Mouse (Mus musculus) limb, embryonic 11.5 days (tissue): ENCODE results near the gene Tmem200b. TPM values are rescaled to one million over a fixed set of nuclear protein-coding genes. Genes with fewer than 3 reads are reported as not detected.

Experiments
- ATAC-seq: fragments of 200-750 bp; cut with Nextera tagmentation; 2 replicates; pipeline ENCODE4 v1.8.0; 2017; ENCODE audit warnings: low read depth; ENCODE audit not compliant: insufficient number of reproducible peaks, low FRiP score, low TSS enrichment
- DNase-seq: peaks from one replicate; pipeline ENCODE4 v3.0.0-alpha.2; 2015; ENCODE audit warnings: low spot score
- H3K27ac ChIP-seq: fragments of 300-500 bp; sonication (generic); replicated peaks from 2 replicates; pipeline ENCODE4 v1.5.1; 2014; ENCODE audit warnings: low read depth, mild to moderate bottlenecking, low read length
- H3K27me3 ChIP-seq: fragments of 300-500 bp; sonication (generic); 2 replicates; pipeline ENCODE4 v1.6.1; 2014; ENCODE audit warnings: mild to moderate bottlenecking, low read length, mixed read lengths; ENCODE audit not compliant: control insufficient read depth, insufficient read depth
- H3K36me3 ChIP-seq: fragments of 300-500 bp; sonication (generic); 2 replicates; pipeline ENCODE4 v1.6.1; 2014; ENCODE audit warnings: mild to moderate bottlenecking, low read length, moderate library complexity, mixed read lengths; ENCODE audit not compliant: control insufficient read depth, insufficient read depth
- H3K4me1 ChIP-seq: fragments of 300-500 bp; sonication (generic); 2 replicates; pipeline ENCODE4 v1.6.1; 2014; ENCODE audit warnings: low read length, mixed read lengths; ENCODE audit not compliant: control insufficient read depth, insufficient read depth
- H3K4me2 ChIP-seq: fragments of 300-500 bp; sonication (generic); 2 replicates; pipeline ENCODE4 v1.6.1; 2014; ENCODE audit warnings: low read depth, mild to moderate bottlenecking, moderate library complexity; ENCODE audit not compliant: severe bottlenecking
- H3K4me3 ChIP-seq: fragments of 300-500 bp; sonication (generic); 2 replicates; pipeline ENCODE4 v1.5.1; 2014; ENCODE audit warnings: low read depth, low read length
- H3K9ac ChIP-seq: fragments of 300-500 bp; sonication (generic); 2 replicates; pipeline ENCODE4 v1.6.1; 2014; ENCODE audit warnings: mild to moderate bottlenecking, low read length
- H3K9me3 ChIP-seq: fragments of 300-500 bp; sonication (generic); 2 replicates; pipeline ENCODE4 v1.6.1; 2016; ENCODE audit warnings: low read length; ENCODE audit not compliant: control insufficient read depth
- WGBS: fragments of 180-500 bp; shearing (Covaris S2); extraction: QIAGEN DNeasy Blood & Tissue Kit; methylation state at CpG from one replicate; pipeline ENCODE4 v1.1.7; 2014; 5-methylcytosine and 5-hydroxymethylcytosine counted together
- polyA plus RNA-seq: library from polyadenylated mRNA; unstranded; fragments of >200 nt; fragmentation: Nextera tagmentation; extraction: Ambion mirVana; gene quantifications from 2 replicates; pipeline ENCODE4 v1.2.1, GENCODE M21; 2014

Tmem200b gene
- polyA plus RNA-seq, 1 experiment from 2014 or later: 1.3 TPM

- no peak for ATAC-seq
- no peaks in the 10 kb centered on the region for H3K9me3 ChIP-seq
- no peaks in the 10 kb centered on the region for H3K36me3 ChIP-seq
- no peak for DNase-seq
- peaks cover 7% of the 10 kb centered on the region; the same call in 1 of the 2 replicates for H3K27me3 ChIP-seq
- H3K4me1 ChIP-seq: peaks cover 44% of the 10 kb centered on the region
- H3K9ac ChIP-seq: no peak overlapping the region
- WGBS: 41% methylated on average over 10 of the region's 10 CpGs
- H3K4me2 ChIP-seq: no peak overlapping the region
- H3K27ac ChIP-seq: no peak overlapping the region
- H3K4me3 ChIP-seq: no peak overlapping the region
Observed at GRCm38 (mm10) chr4:131913526-131913925, 8.0 kb upstream of the Tmem200b start.

- H3K27me3 ChIP-seq: peaks cover 7% of the 10 kb centered on the region; the same call in 1 of the 2 replicates
- no peak overlapping the region for H3K9ac ChIP-seq
- ATAC-seq (no peak), DNase-seq (peak; percentile 48)
- H3K4me3 ChIP-seq: no peak overlapping the region
- no peak overlapping the region for H3K27ac ChIP-seq
- WGBS: 4% methylated on average over 9 of the region's 9 CpGs
- H3K36me3 ChIP-seq: no peaks in the 10 kb centered on the region
- H3K4me2 ChIP-seq: no peak overlapping the region
- H3K9me3 ChIP-seq: no peaks in the 10 kb centered on the region
- H3K4me1 ChIP-seq: peaks cover 51% of the 10 kb centered on the region
Observed at GRCm38 (mm10) chr4:131914046-131914643, 7.4 kb upstream of the Tmem200b start.

- H3K4me1 ChIP-seq: peaks cover 54% of the 10 kb centered on the region
- H3K9ac ChIP-seq: peak overlapping the region; percentile 47
- no peaks in the 10 kb centered on the region for H3K36me3 ChIP-seq
- no peak for ATAC-seq
- H3K4me2 ChIP-seq: peak overlapping the region; percentile 54
- peaks cover 9% of the 10 kb centered on the region; the same call in 1 of the 2 replicates for H3K27me3 ChIP-seq
- no peak overlapping the region for H3K27ac ChIP-seq
- H3K9me3 ChIP-seq: no peaks in the 10 kb centered on the region
- under 1% methylated on average over 31 of the region's 31 CpGs for WGBS
- peak overlapping the region; percentile 14 for H3K4me3 ChIP-seq
- peak; percentile 76 for DNase-seq
Observed at GRCm38 (mm10) chr4:131914891-131915469, 6.6 kb upstream of the Tmem200b start.

GRCm38 (mm10) chr4:131915821-131916328, 5.7 kb upstream of the Tmem200b start:
- Histone ChIP-seq H3K4me1 (peaks cover 54% of the 10 kb centered on the region), H3K9me3 (no peaks in the 10 kb centered on the region), H3K4me2 (peak overlapping the region; percentile 54), H3K27me3 (peaks cover 9% of the 10 kb centered on the region; the same call in 1 of the 2 replicates), H3K36me3 (no peaks in the 10 kb centered on the region), H3K4me3 (no peak overlapping the region), H3K9ac (no peak overlapping the region), H3K27ac (no peak overlapping the region)
- WGBS: 19% methylated on average over 13 of the region's 13 CpGs
- no peak for ATAC-seq
- no peak for DNase-seq

GRCm38 (mm10) chr4:131916425-131916824, 5.1 kb upstream of the Tmem200b start:
- Histone ChIP-seq H3K4me2 (no peak overlapping the region), H3K4me3 (no peak overlapping the region), H3K9me3 (no peaks in the 10 kb centered on the region), H3K4me1 (peaks cover 58% of the 10 kb centered on the region), H3K9ac (no peak overlapping the region), H3K27ac (no peak overlapping the region), H3K36me3 (no peaks in the 10 kb centered on the region), H3K27me3 (peaks cover 12% of the 10 kb centered on the region; the same call in 1 of the 2 replicates)
- DNase-seq (peak; percentile 87), ATAC-seq (no peak)
- WGBS: 3% methylated on average over 15 of the region's 15 CpGs

- WGBS: 79% methylated on average over 10 of the region's 10 CpGs
- Histone ChIP-seq H3K4me1 (peaks cover 64% of the 10 kb centered on the region), H3K9ac (no peak overlapping the region), H3K9me3 (no peaks in the 10 kb centered on the region), H3K27me3 (peaks cover 14% of the 10 kb centered on the region), H3K36me3 (no peaks in the 10 kb centered on the region), H3K27ac (no peak overlapping the region), H3K4me3 (no peak overlapping the region), H3K4me2 (no peak overlapping the region)
- no peak for DNase-seq
- ATAC-seq: no peak
Observed at GRCm38 (mm10) chr4:131917010-131917555, 4.5 kb upstream of the Tmem200b start.

GRCm38 (mm10) chr4:131918026-131918533, 3.5 kb upstream of the Tmem200b start:
- no peak overlapping the region; the same call in 1 of the 2 replicates for H3K27ac ChIP-seq
- H3K9ac ChIP-seq: no peak overlapping the region
- no peak overlapping the region for H3K4me3 ChIP-seq

GRCm38 (mm10) chr4:131918711-131919500, 2.7 kb upstream of the Tmem200b start:
- Histone ChIP-seq H3K9ac (no peak overlapping the region), H3K4me1 (peaks cover 69% of the 10 kb centered on the region), H3K4me3 (no peak overlapping the region), H3K27me3 (peaks cover 20% of the 10 kb centered on the region), H3K36me3 (no peaks in the 10 kb centered on the region; the same call in 1 of the 2 replicates), H3K4me2 (peak overlapping the region; percentile 85), H3K9me3 (no peaks in the 10 kb centered on the region), H3K27ac (peak overlapping the region; percentile 78)
- ATAC-seq (peak; percentile 53), DNase-seq (peak; percentile 80)
- 1% methylated on average over 15 of the region's 15 CpGs for WGBS

More at GRCm38 (mm10) chr4:131918026-131918533, 3.5 kb upstream of the Tmem200b start:
- Histone ChIP-seq H3K36me3 (no peaks in the 10 kb centered on the region; the same call in 1 of the 2 replicates), H3K27me3 (peaks cover 21% of the 10 kb centered on the region), H3K4me1 (peaks cover 69% of the 10 kb centered on the region), H3K4me2 (peak overlapping the region; percentile 85; the same call in 1 of the 2 replicates), H3K9me3 (no peaks in the 10 kb centered on the region)
- ATAC-seq (no peak), DNase-seq (no peak)
- WGBS: 40% methylated on average over 7 of the region's 7 CpGs
